ENCODE assay signal across 8 mouse cellular contexts in genomic region chr4:3089567-3090377, GRCm38 (mm10).
A peak's percentile ranks its signal among the peaks of the same experiment; 100 is the strongest.
DNase-seq lines count a peak whose midpoint lies in the region; ATAC-seq and TF ChIP-seq lines count a peak whose summit lies in the region.

No protein-coding gene starts in this region.

- H3K4me2 ChIP-seq in heart, embryonic 16.5 days (ENCODE audit: low read depth, low read length): no peak overlapping the region
- H3K4me2 ChIP-seq in hindbrain, embryonic 11.5 days (replicated peaks; ENCODE audit: low read depth, low read length): no peak overlapping the region
- no peak overlapping the region for H3K4me2 ChIP-seq in midbrain, postnatal 0 days (ENCODE audit: low read depth, low read length, poor library complexity, severe bottlenecking)

- no peak overlapping the region for H3K27ac ChIP-seq in heart, embryonic 16.5 days (ENCODE audit: low read length)
- no peak overlapping the region for H3K27ac ChIP-seq in hindbrain, embryonic 11.5 days (ENCODE audit: low read depth, low read length)
- no peak overlapping the region for H3K27ac ChIP-seq in midbrain, postnatal 0 days (ENCODE audit: low read depth, low read length)

- H3K36me3 ChIP-seq in heart, embryonic 16.5 days (ENCODE audit: control insufficient read depth, insufficient read depth): no peaks in the 10 kb centered on the region
- no peaks in the 10 kb centered on the region for H3K36me3 ChIP-seq in hindbrain, embryonic 11.5 days (ENCODE audit: control insufficient read depth, insufficient read depth, low read length)
- H3K36me3 ChIP-seq in midbrain, postnatal 0 days (ENCODE audit: insufficient read depth, low read length): no peaks in the 10 kb centered on the region

- ATAC-seq in heart, embryonic 16.5 days (replicated peaks; ENCODE audit: extremely low read depth, insufficient read depth, low FRiP score): peak; percentile 56
- ATAC-seq in hindbrain, embryonic 11.5 days (ENCODE audit: low FRiP score): peak; percentile 70
- peak; percentile 66 for ATAC-seq in midbrain, postnatal 0 days (ENCODE audit: low FRiP score)

- WGBS in heart, embryonic 16.5 days: 60% methylated on average over 13 of the region's 13 CpGs
- 69% methylated on average over 13 of the region's 13 CpGs for WGBS in hindbrain, embryonic 11.5 days
- WGBS in midbrain, postnatal 0 days: 66% methylated on average over 13 of the region's 13 CpGs

- no peak overlapping the region for H3K9ac ChIP-seq in heart, embryonic 16.5 days (ENCODE audit: low read length)
- H3K9ac ChIP-seq in hindbrain, embryonic 11.5 days (ENCODE audit: low read depth, low read length): no peak overlapping the region
- no peak overlapping the region for H3K9ac ChIP-seq in midbrain, postnatal 0 days (replicated peaks; ENCODE audit: low read length, poor library complexity, severe bottlenecking)

- H3K9me3 ChIP-seq in heart, embryonic 16.5 days (replicated peaks; ENCODE audit: control insufficient read depth, low read length): peaks cover 27% of the 10 kb centered on the region
- peaks cover 25% of the 10 kb centered on the region for H3K9me3 ChIP-seq in hindbrain, embryonic 11.5 days (ENCODE audit: control insufficient read depth, low read length)
- peaks cover 37% of the 10 kb centered on the region for H3K9me3 ChIP-seq in midbrain, postnatal 0 days (ENCODE audit: low read length)

- no peak overlapping the region for H3K4me3 ChIP-seq in heart, embryonic 16.5 days (ENCODE audit: low read length)
- H3K4me3 ChIP-seq in hindbrain, embryonic 11.5 days (ENCODE audit: low read depth, low read length): no peak overlapping the region
- no peak overlapping the region for H3K4me3 ChIP-seq in midbrain, postnatal 0 days (ENCODE audit: low read depth, low read length)

- no peak for DNase-seq in heart, postnatal 14 days
- DNase-seq in Muller cell, postnatal 12 days (ENCODE audit: inconsistent ontology term): peak; percentile 19
- peak; percentile 33 for DNase-seq in hindbrain, embryonic 11.5 days (ENCODE audit: low spot score)
- DNase-seq in midbrain, postnatal 0 days (ENCODE audit: low spot score): no peak
- DNase-seq in B cell, adult 2 months: no peak
- DNase-seq in gastrocnemius, adult 18-20 months (ENCODE audit: low spot score): no peak
- DNase-seq in thymus, postnatal 14 days: no peak

- H3K27me3 ChIP-seq in heart, embryonic 16.5 days (ENCODE audit: control insufficient read depth, insufficient read depth, low read length): no peaks in the 10 kb centered on the region
- no peaks in the 10 kb centered on the region for H3K27me3 ChIP-seq in hindbrain, embryonic 11.5 days (ENCODE audit: control insufficient read depth, insufficient read depth, low read length)
- no peaks in the 10 kb centered on the region for H3K27me3 ChIP-seq in midbrain, postnatal 0 days (ENCODE audit: insufficient read depth, low read length)

- intact Hi-C loops in heart, postnatal 14 days (cut with DNase I): no loop called here

- TF ChIP-seq CTCF in midbrain, postnatal 0 days (IDR thresholded peaks at IDR 0.05): no peak

- no peaks in the 10 kb centered on the region for H3K4me1 ChIP-seq in heart, embryonic 16.5 days (ENCODE audit: control insufficient read depth, insufficient read depth, low read length)
- no peaks in the 10 kb centered on the region for H3K4me1 ChIP-seq in hindbrain, embryonic 11.5 days (replicated peaks; ENCODE audit: control insufficient read depth, insufficient read depth, low read length)
- no peaks in the 10 kb centered on the region for H3K4me1 ChIP-seq in midbrain, postnatal 0 days (ENCODE audit: insufficient read depth, low read length)

Comparison
In these comparisons a context has a peak if more than half of its experiments do, and no peak if none do; other contexts are left out.
1. DNase-seq: peak in Muller cell, postnatal 12 days (single experiment) and hindbrain, embryonic 11.5 days (single experiment); none in heart, postnatal 14 days (0 of 2), midbrain, postnatal 0 days (single experiment), B cell, adult 2 months (0 of 2), gastrocnemius, adult 18-20 months (single experiment) and thymus, postnatal 14 days (single experiment).
2. Peak in every context shown above with its lines, with median percentiles within 50 percentile points of each other: ATAC-seq.